Mouse (Mus musculus) B cell, adult 67 days (primary cell): Measurements from ENCODE around the gene Hils1. TPM values are rescaled to one million over a fixed set of nuclear protein-coding genes. Genes with fewer than 3 reads are reported as not detected.

ENCODE experiments used
- total RNA-seq, 2 experiments: library from RNA; stranded (reverse); gene quantifications; 4 replicates each; pipeline ENCODE4 v1.2.4; 2023

Gene Hils1
- total RNA-seq, result not detected

GRCm38 (mm10) chr11:94967419-94967818 is at the start of gene Hils1:
Gene Hils1, plus strand, starts transcription at chr11:94967593.

DNA sequence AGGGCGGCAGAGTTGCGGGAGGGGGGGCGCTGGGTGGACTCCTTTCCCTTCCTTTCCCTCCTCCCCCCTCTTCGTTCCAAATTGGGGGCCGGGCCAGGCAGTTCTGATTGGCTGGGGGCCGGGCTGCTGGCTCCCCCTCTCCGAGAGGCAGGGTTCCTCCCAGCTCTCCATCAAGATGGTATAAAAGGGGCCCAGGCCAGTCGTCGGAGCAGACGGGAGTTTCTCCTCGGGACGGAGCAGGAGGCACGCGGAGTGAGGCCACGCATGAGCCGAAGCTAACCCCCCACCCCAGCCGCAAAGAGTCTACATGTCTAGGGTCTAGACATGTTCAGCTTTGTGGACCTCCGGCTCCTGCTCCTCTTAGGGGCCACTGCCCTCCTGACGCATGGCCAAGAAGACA is 31.3 kb upstream of the Hils1 start, which contains the start of gene Col1a1:
TSS of gene Col1a1 (plus strand) at position 180 of the 400 bp plus-strand sequence.

DNA sequence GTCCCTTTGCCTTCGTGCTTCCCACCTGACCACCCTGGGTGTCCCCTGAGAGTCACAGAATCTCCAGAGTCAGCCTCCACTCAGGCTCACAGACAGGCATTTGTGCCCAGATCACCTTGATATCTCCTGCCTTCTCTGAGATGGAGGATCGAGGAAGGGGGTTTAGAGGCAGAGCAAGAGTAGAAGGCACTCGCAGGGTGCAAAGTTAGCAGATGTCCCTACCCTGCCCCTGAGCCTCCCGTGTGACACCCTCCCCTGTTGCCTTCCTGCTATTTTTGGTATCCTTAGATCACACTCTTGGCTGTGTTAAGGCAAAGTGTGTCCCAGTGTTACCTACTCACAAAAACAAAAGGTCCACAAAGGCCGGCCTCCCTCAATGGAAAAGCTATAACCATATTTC is 8.8 kb downstream of the Hils1 start, which contains the start of gene Sgca:
TSS of gene Sgca (minus strand) at position 129 of the 400 bp plus-strand sequence.

DNA sequence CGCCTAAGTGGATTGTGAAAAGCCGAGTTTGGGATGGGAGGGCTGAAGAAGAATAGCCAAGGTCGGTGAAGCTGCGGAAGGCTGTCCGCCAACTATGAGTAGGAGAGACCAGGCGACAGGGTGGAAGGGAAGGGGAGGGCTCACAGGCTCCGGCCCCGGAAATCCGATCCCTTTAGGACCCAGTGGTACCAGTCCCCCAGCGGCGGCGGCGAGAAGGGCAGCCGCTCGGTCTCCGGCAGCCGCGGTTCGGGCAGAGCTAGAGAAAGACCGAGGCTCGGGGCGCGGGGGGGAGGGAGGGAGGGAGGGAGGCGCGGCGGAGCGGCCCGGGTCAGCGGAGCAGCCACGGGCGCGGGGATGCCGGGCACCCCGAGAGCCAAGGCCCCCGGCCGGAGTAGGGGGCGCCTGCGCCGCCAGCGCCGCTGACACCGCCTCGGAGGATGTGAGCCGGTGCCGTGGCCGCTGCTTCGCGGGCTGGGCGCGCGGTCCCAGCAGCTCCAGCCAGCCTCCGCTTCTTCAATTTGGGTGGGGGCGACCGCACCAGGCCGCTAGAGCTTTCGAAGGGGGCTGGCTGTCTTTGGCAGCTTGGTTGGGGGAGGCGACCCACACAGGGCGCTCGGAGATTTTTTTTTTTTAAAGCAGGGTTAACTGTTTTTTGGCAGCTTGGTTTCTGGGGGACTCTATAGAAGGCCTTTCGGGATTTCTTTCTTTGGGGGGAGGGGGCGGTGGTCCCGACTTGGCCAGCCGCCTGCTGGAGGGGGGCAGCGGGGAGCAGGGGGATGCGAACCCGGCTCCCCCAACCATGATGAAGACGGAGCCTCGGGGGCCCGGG is 23.6 kb downstream of the Hils1 start, which contains the start of gene Ppp1r9b:
TSS of gene Ppp1r9b (plus strand) at position 287 of the 829 bp plus-strand sequence.

DNA sequence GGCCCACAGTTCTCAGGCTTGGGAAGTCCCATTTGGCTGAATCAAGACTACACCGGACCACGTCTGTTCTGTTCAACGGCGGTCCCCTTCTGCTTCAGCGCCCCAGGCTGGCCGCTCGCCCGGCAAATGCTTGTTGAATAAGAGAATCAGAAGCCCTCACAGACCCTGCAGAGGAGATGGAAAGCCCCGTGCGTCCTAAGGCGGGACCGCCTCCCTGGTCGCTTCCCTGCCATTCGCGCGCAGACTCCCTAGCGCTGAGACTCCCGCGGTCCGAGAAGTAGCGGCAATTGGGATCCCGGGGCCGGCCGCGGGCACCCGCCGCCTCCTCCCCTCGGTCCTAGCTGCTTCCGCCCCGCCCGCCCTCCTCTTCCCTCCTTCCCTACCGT is 42.2 kb downstream of the Hils1 start, which contains the start of gene Samd14:
TSS of gene Samd14 (plus strand) at position 251 of the 386 bp plus-strand sequence.

Other genes starting within 250 kb of the Hils1 start
- gene Cdc34b, start 225.8 kb upstream of the Hils1 start, total RNA-seq, result under 1 TPM in 1 of 2 experiments, not detected in 1; 0.47 TPM
- gene Tmem92, start 184.9 kb upstream of the Hils1 start, total RNA-seq, result not detected
- 1 to 10 TPM in 1 of 2 experiments, not detected in 1; 1.2 TPM for gene Col1a1, start 31.4 kb upstream of the Hils1 start, total RNA-seq
- not detected for gene Sgca, start 8.7 kb downstream of the Hils1 start, total RNA-seq
- gene Ppp1r9b, start 23.4 kb downstream of the Hils1 start, total RNA-seq, result 10 to 100 TPM; 74.6 to 78.9 TPM
- under 1 TPM; 0.32 to 0.44 TPM for gene Samd14, start 42.3 kb downstream of the Hils1 start, total RNA-seq
- gene Pdk2, start 73.8 kb downstream of the Hils1 start, total RNA-seq, result 10 to 100 TPM in 1 of 2 experiments, 1 to 10 TPM in 1; 9.6 to 14.8 TPM
- under 1 TPM; 0.41 to 0.86 TPM for gene Itga3, start 109.2 kb downstream of the Hils1 start, total RNA-seq
- not detected for gene Dlx3, start 152.5 kb downstream of the Hils1 start, total RNA-seq
- not detected for gene Dlx4, start 178.7 kb downstream of the Hils1 start, total RNA-seq